Mouse (Mus musculus) heart, postnatal 0 days (tissue): ENCODE data around the gene Lrit3. TPM values are rescaled to one million over a fixed set of nuclear protein-coding genes. Genes with fewer than 3 reads are reported as not detected.

ENCODE experiments used
- ATAC-seq: fragments of 200-750 bp; cut with Nextera tagmentation; 2 replicates; pipeline ENCODE4 v1.8.0; 2017; ENCODE audit warnings: low read depth, moderate number of reproducible peaks, moderate library complexity; ENCODE audit not compliant: insufficient read depth
- DNase-seq: peaks from one replicate; pipeline ENCODE4 v3.0.0-alpha.2; 2016; ENCODE audit warnings: low spot score
- H3K27ac ChIP-seq: fragments of 300-500 bp; sonication (generic); 2 replicates; pipeline ENCODE4 v1.5.1; 2014; ENCODE audit warnings: low read depth, mild to moderate bottlenecking
- H3K27me3 ChIP-seq: fragments of 300-500 bp; sonication (generic); 2 replicates; pipeline ENCODE4 v1.6.1; 2014; ENCODE audit warnings: low read length, mixed read lengths; ENCODE audit not compliant: control insufficient read depth, insufficient read depth
- H3K36me3 ChIP-seq: fragments of 300-500 bp; sonication (generic); replicated peaks from 2 replicates; pipeline ENCODE4 v1.6.1; 2014; ENCODE audit warnings: low read length, mixed read lengths; ENCODE audit not compliant: control insufficient read depth, insufficient read depth
- H3K4me1 ChIP-seq: fragments of 300-500 bp; sonication (generic); 2 replicates; pipeline ENCODE4 v1.6.1; 2014; ENCODE audit warnings: antibody characterized with exemption; ENCODE audit not compliant: control insufficient read depth, insufficient read depth
- H3K4me2 ChIP-seq: fragments of 300-500 bp; sonication (generic); 2 replicates; pipeline ENCODE4 v1.6.1; 2014; ENCODE audit warnings: low read depth, mild to moderate bottlenecking, low read length, moderate library complexity
- H3K4me3 ChIP-seq: fragments of 300-500 bp; sonication (generic); 2 replicates; pipeline ENCODE4 v1.5.1; 2014; ENCODE audit warnings: low read depth, low read length
- H3K9ac ChIP-seq: fragments of 300-500 bp; sonication (generic); replicated peaks from 2 replicates; pipeline ENCODE4 v1.6.1; 2014; ENCODE audit warnings: low read depth, low read length, mixed read lengths
- H3K9me3 ChIP-seq: fragments of 300-500 bp; sonication (generic); replicated peaks from 2 replicates; pipeline ENCODE4 v1.6.1; 2016; ENCODE audit warnings: low read length; ENCODE audit not compliant: control insufficient read depth
- CTCF ChIP-seq: IDR thresholded peaks from 2 replicates; pipeline ENCODE4 v1.5.1; 2016; ENCODE audit warnings: antibody characterized with exemption, control low read depth, low read depth
- EP300 ChIP-seq: IDR thresholded peaks from 2 replicates; pipeline ENCODE4 v1.6.1; 2016; ENCODE audit warnings: antibody characterized with exemption, low read depth
- WGBS: fragments of 180-500 bp; shearing (Covaris S2); extraction: QIAGEN DNeasy Blood & Tissue Kit; methylation state at CpG from one replicate; pipeline ENCODE4 v1.1.7; 2014; 5-methylcytosine and 5-hydroxymethylcytosine counted together
- polyA plus RNA-seq: library from polyadenylated mRNA; unstranded; fragments of >200 nt; fragmentation: Nextera tagmentation; extraction: Ambion mirVana; gene quantifications from 2 replicates; pipeline ENCODE4 v1.2.1, GENCODE M21; 2015
- total RNA-seq: library from RNA; depleted of rRNA; stranded (reverse); fragments of >200 nt; gene quantifications from 2 replicates; pipeline ENCODE4 v1.2.3, GENCODE M21; 2014; ENCODE audit warnings: low replicate concordance; rRNA removed

Lrit3 gene
- total and polyA plus RNA-seq, 2 experiments from 2014 or later: not detected

DNA sequence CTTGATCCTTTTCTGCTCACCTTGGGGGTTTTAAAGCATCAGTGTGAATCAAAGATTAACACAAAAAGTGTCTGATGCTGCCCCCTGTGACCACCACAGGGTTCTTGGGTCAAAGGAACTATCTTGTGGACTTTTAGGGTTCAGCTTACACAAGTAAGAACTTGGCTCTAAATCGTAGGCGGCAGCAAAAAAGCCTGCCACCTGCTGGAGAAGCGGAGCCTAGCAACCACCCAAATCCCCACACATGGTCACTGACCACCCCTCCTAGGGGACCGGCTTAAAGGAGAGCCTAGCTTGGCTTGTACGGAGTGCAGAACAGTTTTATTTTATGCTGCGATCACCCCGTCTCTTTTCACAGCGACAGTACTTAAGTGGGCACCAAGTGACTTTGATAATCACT lies 59.0 kb downstream of the Lrit3 start:
- Histone ChIP-seq H3K27me3 (no peaks in the 10 kb centered on the region), H3K36me3 (no peaks in the 10 kb centered on the region), H3K4me2 (no peak overlapping the region), H3K9me3 (no peaks in the 10 kb centered on the region), H3K27ac (no peak overlapping the region), H3K4me1 (no peaks in the 10 kb centered on the region), H3K9ac (no peak overlapping the region), H3K4me3 (no peak overlapping the region)
- no peak for DNase-seq
- no peak for ATAC-seq
- 47% methylated on average over 8 of the region's 8 CpGs for WGBS
- TF ChIP-seq CTCF (peak; percentile 56), EP300 (no peak)

DNA sequence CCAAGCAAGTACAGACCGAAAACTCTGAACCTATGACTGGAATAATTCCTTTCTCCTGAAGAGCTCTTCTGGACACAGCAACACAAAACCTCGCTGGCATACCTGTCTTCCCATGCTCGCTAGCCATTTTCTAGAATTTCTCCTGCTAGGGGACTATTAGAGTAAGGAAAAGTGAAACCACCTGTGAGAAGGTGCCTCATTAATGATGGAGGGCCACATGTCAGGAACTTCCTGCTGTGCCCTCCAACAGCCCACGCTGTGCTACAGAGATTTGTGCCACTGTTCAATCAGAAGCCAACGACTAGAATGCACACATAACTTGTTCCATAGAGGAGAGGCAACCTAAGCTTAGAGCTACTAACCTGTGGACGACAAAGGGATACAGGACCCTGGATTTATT lies 61.0 kb downstream of the Lrit3 start:
- H3K9ac ChIP-seq: no peak overlapping the region
- H3K27ac ChIP-seq: no peak overlapping the region
- no peaks in the 10 kb centered on the region for H3K27me3 ChIP-seq
- H3K9me3 ChIP-seq: no peaks in the 10 kb centered on the region
- DNase-seq (no peak), ATAC-seq (no peak)
- no peak overlapping the region for H3K4me2 ChIP-seq
- H3K4me3 ChIP-seq: no peak overlapping the region
- TF ChIP-seq CTCF (no peak), EP300 (no peak)
- WGBS: 72% methylated on average over 6 of the region's 6 CpGs
- no peaks in the 10 kb centered on the region for H3K4me1 ChIP-seq
- H3K36me3 ChIP-seq: no peaks in the 10 kb centered on the region

DNA sequence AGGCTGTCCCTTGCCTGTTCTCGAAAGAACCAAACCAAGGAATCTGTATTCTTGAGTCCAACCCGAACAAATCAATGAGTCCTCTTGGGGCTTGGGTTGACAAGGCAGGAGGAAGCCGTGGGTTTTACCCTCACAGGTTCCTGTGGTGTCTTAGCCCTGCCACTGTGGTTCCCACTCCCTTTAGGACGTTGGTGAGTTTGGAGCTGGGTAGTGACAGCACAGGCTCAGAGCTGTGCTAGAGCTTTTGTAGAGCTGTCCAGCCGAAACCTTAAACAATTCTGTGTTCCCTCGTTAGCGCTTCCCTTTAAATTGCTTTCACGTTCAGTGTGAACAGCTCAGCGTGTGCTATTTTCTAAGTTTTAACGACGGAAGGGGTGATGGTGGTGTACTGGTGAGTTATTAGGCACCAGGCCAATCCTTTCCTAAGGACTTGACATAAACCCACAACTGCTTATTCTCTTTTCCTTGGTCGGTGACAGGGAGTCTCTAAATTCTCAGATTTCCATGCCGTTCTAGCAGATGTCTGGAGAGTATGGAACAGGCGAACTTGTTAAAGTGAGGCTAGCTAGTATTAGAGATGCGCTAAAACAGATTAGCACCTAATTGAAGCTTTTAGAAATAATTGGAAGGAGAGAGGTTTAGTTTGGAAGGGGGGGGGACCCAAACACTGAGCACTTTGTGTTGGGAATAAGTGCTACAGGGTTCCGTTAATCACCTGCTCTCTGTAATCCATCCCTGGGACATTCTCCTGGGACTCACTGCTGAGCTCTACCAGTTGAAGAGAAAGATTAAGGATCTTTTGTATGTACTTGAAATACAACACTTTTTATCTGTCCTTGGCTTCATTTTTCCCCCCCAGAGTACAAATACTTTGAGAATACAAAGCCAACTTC lies 65.3 kb downstream of the Lrit3 start:
- no peak overlapping the region for H3K27ac ChIP-seq
- DNase-seq (no peak), ATAC-seq (no peak)
- no peaks in the 10 kb centered on the region for H3K27me3 ChIP-seq
- no peak overlapping the region for H3K9ac ChIP-seq
- TF ChIP-seq EP300 (no peak), CTCF (no peak)
- no peaks in the 10 kb centered on the region for H3K9me3 ChIP-seq
- no peaks in the 10 kb centered on the region for H3K4me1 ChIP-seq
- H3K36me3 ChIP-seq: no peaks in the 10 kb centered on the region
- H3K4me2 ChIP-seq: no peak overlapping the region
- no peak overlapping the region for H3K4me3 ChIP-seq
- 76% methylated on average over 16 of the region's 16 CpGs for WGBS

Other genes with a start within 250 kb of the Lrit3 start
- gene Egf, start 48.7 kb downstream of the Lrit3 start, total RNA-seq: 2.6 and 12.4 TPM in 2 replicates
- 1.9 and 2.4 TPM in 2 replicates for gene Egf, start 48.7 kb downstream of the Lrit3 start, polyA plus RNA-seq
- not detected in 2 replicates for gene Rrh, start 18.6 kb upstream of the Lrit3 start, total RNA-seq
- gene Rrh, start 18.6 kb upstream of the Lrit3 start, polyA plus RNA-seq: 0.11 TPM in 1 of 2 replicates, not detected in the other
- gene Gar1, start 27.4 kb upstream of the Lrit3 start, total RNA-seq: 0.11 and 0.85 TPM in 2 replicates
- gene Gar1, start 27.4 kb upstream of the Lrit3 start, polyA plus RNA-seq: 14.7 and 15.6 TPM in 2 replicates
- 0.27 and 2.4 TPM in 2 replicates for gene Cfi, start 31.9 kb upstream of the Lrit3 start, total RNA-seq
- 1.0 TPM in 2 replicates for gene Cfi, start 31.9 kb upstream of the Lrit3 start, polyA plus RNA-seq
- gene Pla2g12a, start 74.6 kb upstream of the Lrit3 start, total RNA-seq: 48.7 and 52.2 TPM in 2 replicates
- 44.1 and 50.2 TPM in 2 replicates for gene Pla2g12a, start 74.6 kb upstream of the Lrit3 start, polyA plus RNA-seq
- 17.2 and 20.8 TPM in 2 replicates for gene Casp6, start 97.4 kb upstream of the Lrit3 start, total RNA-seq
- gene Casp6, start 97.4 kb upstream of the Lrit3 start, polyA plus RNA-seq: 48.7 and 55.0 TPM in 2 replicates
- gene Mcub, start 166.2 kb upstream of the Lrit3 start, total RNA-seq: 4.3 TPM in 1 of 2 replicates, not detected in the other
- gene Mcub, start 166.2 kb upstream of the Lrit3 start, polyA plus RNA-seq: 2.8 TPM in 2 replicates